Mouse (Mus musculus) ES-Bruce4 (cell line): Measurements from ENCODE around the gene Atp1a2. TPM values are rescaled to one million over a fixed set of nuclear protein-coding genes. Genes with fewer than 3 reads are reported as not detected.

Experiments used
- H3K27ac ChIP-seq: 2 replicates; pipeline ENCODE4 v1.5.1; 2012; ENCODE audit warnings: low read length, inconsistent platforms; ENCODE audit not compliant: insufficient read depth
- H3K27me3 ChIP-seq: 2 replicates; pipeline ENCODE4 v1.6.1; 2012; ENCODE audit warnings: mild to moderate bottlenecking, low read length, inconsistent platforms; ENCODE audit not compliant: control insufficient read depth, poor library complexity, insufficient read depth, severe bottlenecking
- H3K36me3 ChIP-seq: 2 replicates; pipeline ENCODE4 v1.6.1; 2012; ENCODE audit warnings: inconsistent platforms, mild to moderate bottlenecking, low read length, moderate library complexity; ENCODE audit not compliant: control insufficient read depth, poor library complexity, insufficient read depth, severe bottlenecking
- H3K4me1 ChIP-seq: one replicate; pipeline ENCODE4 v1.8.1; 2011; ENCODE audit warnings: low read length; ENCODE audit not compliant: control insufficient read depth, insufficient read depth
- H3K4me3 ChIP-seq: 2 replicates; pipeline ENCODE4 v1.5.1; 2011; ENCODE audit warnings: low read depth, mild to moderate bottlenecking, low read length
- H3K9ac ChIP-seq: 2 replicates; pipeline ENCODE4 v1.6.1; 2012; ENCODE audit warnings: low read depth, mild to moderate bottlenecking, inconsistent platforms; ENCODE audit not compliant: poor library complexity, severe bottlenecking
- H3K9me3 ChIP-seq: replicated peaks from 2 replicates; pipeline ENCODE4 v1.6.1; 2012; ENCODE audit warnings: mild to moderate bottlenecking, low read length, inconsistent platforms; ENCODE audit not compliant: control insufficient read depth, poor library complexity, insufficient read depth, severe bottlenecking
- CTCF ChIP-seq: IDR thresholded peaks from one replicate; pipeline ENCODE4 v1.8.1; 2011; ENCODE audit warnings: low read depth, low read length
- EP300 ChIP-seq: IDR thresholded peaks from 2 replicates; pipeline ENCODE4 v1.6.1; 2011; ENCODE audit warnings: low read depth, low read length; ENCODE audit not compliant: insufficient read depth
- POLR2A ChIP-seq: IDR thresholded peaks from one replicate; pipeline ENCODE4 v1.8.1; 2011; ENCODE audit warnings: low read length; ENCODE audit not compliant: insufficient read depth
- polyA plus RNA-seq: library from polyadenylated mRNA; stranded (reverse); fragments of >200 nt; gene quantifications from 2 replicates; pipeline ENCODE4 v1.2.4, GENCODE M21; 2011; ENCODE audit warnings: low read depth; ENCODE audit not compliant: missing spikeins, insufficient read depth, insufficient read length

Atp1a2 gene
- polyA plus RNA-seq, 1 experiment, result 2.1 TPM

DNA sequence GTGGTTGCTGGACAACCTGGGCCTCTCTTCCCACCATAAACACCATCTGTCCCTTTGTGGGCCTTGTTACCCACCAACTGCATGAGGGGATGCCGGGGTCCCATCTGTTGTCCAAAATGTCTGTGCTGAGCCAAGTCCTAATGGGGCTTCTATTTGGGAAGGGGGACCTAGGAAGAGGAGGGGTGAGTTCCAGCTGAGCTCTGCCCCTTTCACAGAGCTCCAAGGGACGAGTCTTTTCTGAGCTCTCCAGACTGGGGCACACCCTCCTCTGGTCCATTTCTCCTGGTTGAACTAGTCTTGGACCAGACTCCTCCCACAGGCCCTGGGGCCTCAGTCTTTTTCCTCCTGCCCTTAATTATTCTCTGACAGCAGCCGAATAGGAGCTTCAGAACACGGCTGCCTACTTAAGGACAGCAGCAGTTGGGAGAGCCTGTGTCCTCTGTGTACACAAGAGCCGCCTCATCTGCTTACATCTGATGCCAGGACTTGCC is 22.1 kb upstream of the Atp1a2 start:
- H3K9me3 ChIP-seq, result no peaks in the 10 kb centered on the region
- H3K9ac ChIP-seq, result no peak overlapping the region
- H3K27me3 ChIP-seq, result no peaks in the 10 kb centered on the region
- no peak overlapping the region for H3K4me3 ChIP-seq
- peaks cover 4% of the 10 kb centered on the region for H3K4me1 ChIP-seq
- TF ChIP-seq POLR2A, result no peak
- no peak for TF ChIP-seq CTCF
- TF ChIP-seq EP300, result 0 out of 2 replicates have a peak, but pooled peaks have one; percentile 10
- H3K36me3 ChIP-seq, result no peaks in the 10 kb centered on the region
- no peak overlapping the region for H3K27ac ChIP-seq

DNA sequence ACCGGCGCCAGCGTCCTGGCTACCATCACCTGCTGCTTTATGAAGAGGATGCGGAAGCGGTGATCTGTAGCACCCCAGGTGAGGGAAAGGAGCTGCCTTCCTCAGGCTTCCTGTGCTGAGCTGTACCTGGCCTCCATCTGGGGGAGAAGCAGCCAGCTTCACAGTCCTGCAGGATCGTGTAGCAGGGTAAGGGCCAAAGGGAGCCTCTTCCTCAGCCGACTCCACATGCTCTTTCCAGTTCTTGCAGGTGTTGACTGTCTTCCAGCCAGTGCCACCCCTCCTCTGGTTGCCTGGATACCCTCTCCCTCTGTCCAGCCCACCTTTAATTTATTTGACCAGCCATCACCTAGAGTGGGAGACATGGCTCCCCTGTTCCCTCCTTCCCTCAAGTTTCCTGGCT is 21.5 kb upstream of the Atp1a2 start:
- Histone ChIP-seq H3K27ac (no peak overlapping the region), H3K9ac (no peak overlapping the region), H3K4me3 (no peak overlapping the region), H3K4me1 (peaks cover 4% of the 10 kb centered on the region), H3K9me3 (no peaks in the 10 kb centered on the region), H3K36me3 (no peaks in the 10 kb centered on the region), H3K27me3 (no peaks in the 10 kb centered on the region)
- TF ChIP-seq POLR2A (no peak), CTCF (no peak), EP300 (no peak)

DNA sequence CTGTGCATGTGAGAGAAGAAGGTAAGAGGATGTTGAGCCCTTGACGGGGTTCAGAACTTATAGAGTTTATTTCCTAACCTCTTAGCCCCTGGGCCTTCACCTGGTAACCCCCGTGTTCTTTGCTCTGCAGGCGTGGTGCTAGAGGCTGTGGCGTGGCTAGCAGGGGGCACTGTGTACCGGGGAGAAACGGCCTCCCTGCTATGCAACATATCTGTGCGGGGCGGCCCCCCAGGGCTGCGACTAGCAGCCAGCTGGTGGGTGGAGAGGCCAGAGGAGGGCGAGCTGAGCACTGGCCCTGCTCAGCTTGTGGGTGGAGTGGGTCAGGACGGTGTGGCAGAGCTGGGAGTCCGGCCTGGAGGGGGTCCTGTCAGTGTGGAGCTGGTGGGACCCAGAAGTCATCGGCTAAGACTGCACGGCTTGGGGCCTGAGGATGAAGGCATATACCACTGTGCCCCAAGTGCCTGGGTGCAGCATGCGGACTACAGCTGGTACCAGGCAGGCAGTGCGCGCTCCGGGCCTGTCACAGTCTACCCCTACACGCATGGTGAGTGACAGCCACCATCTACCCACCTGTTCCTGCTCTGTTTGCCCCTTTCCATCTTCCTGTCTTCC is 20.7 kb upstream of the Atp1a2 start:
- no peaks in the 10 kb centered on the region for H3K9me3 ChIP-seq
- no peak overlapping the region for H3K4me3 ChIP-seq
- H3K9ac ChIP-seq, result no peak overlapping the region
- H3K4me1 ChIP-seq, result peaks cover 7% of the 10 kb centered on the region
- no peaks in the 10 kb centered on the region for H3K36me3 ChIP-seq
- no peak for TF ChIP-seq EP300
- TF ChIP-seq POLR2A, result no peak
- TF ChIP-seq CTCF, result no peak
- H3K27ac ChIP-seq, result no peak overlapping the region
- no peaks in the 10 kb centered on the region for H3K27me3 ChIP-seq

DNA sequence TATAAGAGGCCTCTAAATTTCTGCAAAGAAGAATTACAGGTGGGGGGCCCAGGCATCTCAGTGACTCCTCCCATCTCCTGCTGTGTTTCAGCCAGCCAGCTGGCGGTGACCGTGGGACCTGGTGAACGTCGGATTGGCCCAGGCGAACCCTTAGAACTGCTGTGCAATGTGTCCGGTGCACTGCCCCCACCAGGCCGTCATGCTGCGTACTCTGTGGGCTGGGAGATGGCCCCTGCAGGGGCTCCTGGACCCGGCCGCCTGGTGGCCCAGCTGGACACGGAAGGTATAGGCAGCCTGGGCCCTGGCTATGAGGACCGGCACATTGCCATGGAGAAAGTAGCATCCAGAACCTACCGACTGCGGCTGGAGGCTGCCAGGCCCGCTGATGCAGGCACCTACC is 20.1 kb upstream of the Atp1a2 start:
- Histone ChIP-seq H3K4me3 (no peak overlapping the region), H3K36me3 (no peaks in the 10 kb centered on the region), H3K9me3 (no peaks in the 10 kb centered on the region), H3K9ac (no peak overlapping the region), H3K27me3 (no peaks in the 10 kb centered on the region), H3K27ac (no peak overlapping the region), H3K4me1 (peaks cover 7% of the 10 kb centered on the region)
- peak; percentile 19 for TF ChIP-seq CTCF
- no peak for TF ChIP-seq POLR2A

DNA sequence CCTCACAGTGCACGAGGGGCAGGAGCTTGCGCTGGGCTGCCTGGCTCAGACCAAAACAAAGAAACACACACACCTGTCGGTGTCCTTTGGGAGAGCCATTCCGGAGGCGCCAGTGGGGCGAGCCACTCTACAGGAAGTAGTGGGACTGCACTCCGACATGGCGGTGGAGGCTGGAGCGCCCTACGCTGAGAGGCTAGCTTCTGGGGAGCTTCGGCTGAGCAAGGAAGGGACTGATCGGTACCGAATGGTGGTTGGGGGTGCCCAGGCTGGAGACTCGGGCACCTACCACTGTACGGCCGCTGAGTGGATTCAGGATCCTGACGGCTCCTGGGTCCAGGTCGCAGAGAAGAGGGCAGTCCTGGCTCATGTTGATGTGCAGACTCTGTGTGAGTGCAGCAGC is 19.6 kb upstream of the Atp1a2 start:
- H3K36me3 ChIP-seq, result no peaks in the 10 kb centered on the region
- no peaks in the 10 kb centered on the region for H3K27me3 ChIP-seq
- peaks cover 7% of the 10 kb centered on the region for H3K4me1 ChIP-seq
- TF ChIP-seq EP300 (no peak), CTCF (no peak), POLR2A (no peak)
- H3K9me3 ChIP-seq, result no peaks in the 10 kb centered on the region
- H3K27ac ChIP-seq, result no peak overlapping the region
- peak overlapping the region; percentile 5; the same call in 1 of the 2 replicates for H3K9ac ChIP-seq
- H3K4me3 ChIP-seq, result peak overlapping the region; percentile 2

DNA sequence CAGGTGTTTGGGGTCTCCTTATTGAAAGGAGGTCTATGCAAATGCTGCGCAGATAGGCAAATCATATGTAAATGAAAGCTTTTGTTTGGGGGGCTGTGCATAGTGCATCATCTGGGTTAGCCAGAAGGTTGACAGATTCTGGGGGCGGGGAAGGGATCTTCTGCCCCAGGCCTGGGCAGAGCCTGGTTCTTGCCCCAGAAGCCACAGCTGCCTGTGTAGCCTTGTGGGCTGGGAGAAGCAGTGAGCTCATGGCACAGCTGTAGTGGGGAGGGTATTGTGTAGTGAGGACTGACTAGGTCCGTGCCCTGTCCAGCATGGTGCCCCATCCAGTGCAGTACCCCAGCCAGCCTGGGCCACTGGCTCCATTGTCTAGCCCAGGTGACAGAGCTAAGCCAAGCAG is 17.0 kb upstream of the Atp1a2 start:
- H3K27ac ChIP-seq, result no peak overlapping the region

More for the DNA sequence above, 17.0 kb upstream of the Atp1a2 start:
- H3K27me3 ChIP-seq, result no peaks in the 10 kb centered on the region
- H3K9ac ChIP-seq, result no peak overlapping the region
- H3K36me3 ChIP-seq, result no peaks in the 10 kb centered on the region
- no peak overlapping the region for H3K4me3 ChIP-seq
- H3K9me3 ChIP-seq, result no peaks in the 10 kb centered on the region
- TF ChIP-seq EP300 (peak; percentile 71), CTCF (no peak)
- peaks cover 7% of the 10 kb centered on the region for H3K4me1 ChIP-seq
